Mouse (Mus musculus) forelimb bud, embryonic 11.5 days (tissue): Measurements from ENCODE around the gene Nkx2-3.

Source experiments
- DNase-seq: peaks from one replicate; pipeline ENCODE4 v3.0.0-alpha.2; 2012; ENCODE audit warnings: low read depth, low spot score

The Nkx2-3 gene

GRCm38 (mm10) chr19:43612051-43612450, at the start of gene Nkx2-3:
Nkx2-3 (plus strand) TSS chr19:43612325.
- DNase-seq: no peak

- no peak for DNase-seq
Measured at GRCm38 (mm10) chr19:43563166-43563565, 49.0 kb upstream of the Nkx2-3 start.

- no peak for DNase-seq
Measured at GRCm38 (mm10) chr19:43568298-43568697, 43.8 kb upstream of the Nkx2-3 start.

- DNase-seq: no peak
Measured at GRCm38 (mm10) chr19:43569133-43569532, 43.0 kb upstream of the Nkx2-3 start.

GRCm38 (mm10) chr19:43570831-43571790, 41.0 kb upstream of the Nkx2-3 start:
- DNase-seq: peak; percentile 85

- no peak for DNase-seq
Measured at GRCm38 (mm10) chr19:43579081-43579796, 32.9 kb upstream of the Nkx2-3 start.

- no peak for DNase-seq
Measured at GRCm38 (mm10) chr19:43581185-43581584, 30.9 kb upstream of the Nkx2-3 start.

GRCm38 (mm10) chr19:43583192-43583591, 28.9 kb upstream of the Nkx2-3 start:
- DNase-seq: no peak

GRCm38 (mm10) chr19:43583595-43583994, 28.5 kb upstream of the Nkx2-3 start:
- DNase-seq: no peak

- DNase-seq: no peak
Measured at GRCm38 (mm10) chr19:43584788-43585187, 27.3 kb upstream of the Nkx2-3 start.

- DNase-seq: no peak
Measured at GRCm38 (mm10) chr19:43592026-43592425, 20.1 kb upstream of the Nkx2-3 start.

GRCm38 (mm10) chr19:43596981-43597380, 15.1 kb upstream of the Nkx2-3 start:
- DNase-seq: no peak

- DNase-seq: no peak
Measured at GRCm38 (mm10) chr19:43598741-43599660, 13.1 kb upstream of the Nkx2-3 start.

GRCm38 (mm10) chr19:43599776-43600544, 12.2 kb upstream of the Nkx2-3 start:
- no peak for DNase-seq

- DNase-seq: no peak
Measured at GRCm38 (mm10) chr19:43600545-43601331, 11.4 kb upstream of the Nkx2-3 start.

GRCm38 (mm10) chr19:43601440-43601839, 10.7 kb upstream of the Nkx2-3 start:
- DNase-seq: no peak

- DNase-seq: no peak
Measured at GRCm38 (mm10) chr19:43601996-43602590, 10.0 kb upstream of the Nkx2-3 start.

- no peak for DNase-seq
Measured at GRCm38 (mm10) chr19:43603521-43603920, 8.6 kb upstream of the Nkx2-3 start.

GRCm38 (mm10) chr19:43604492-43605120, 7.5 kb upstream of the Nkx2-3 start:
- no peak for DNase-seq
